Mouse (Mus musculus): ENCODE results near the gene Tymp. TPM values are rescaled to one million over a fixed set of nuclear protein-coding genes. Genes with fewer than 3 reads are reported as not detected.

Tymp gene
- polyA plus RNA-seq, 1 experiment from 2014 or later = 3.0 TPM

DNA sequence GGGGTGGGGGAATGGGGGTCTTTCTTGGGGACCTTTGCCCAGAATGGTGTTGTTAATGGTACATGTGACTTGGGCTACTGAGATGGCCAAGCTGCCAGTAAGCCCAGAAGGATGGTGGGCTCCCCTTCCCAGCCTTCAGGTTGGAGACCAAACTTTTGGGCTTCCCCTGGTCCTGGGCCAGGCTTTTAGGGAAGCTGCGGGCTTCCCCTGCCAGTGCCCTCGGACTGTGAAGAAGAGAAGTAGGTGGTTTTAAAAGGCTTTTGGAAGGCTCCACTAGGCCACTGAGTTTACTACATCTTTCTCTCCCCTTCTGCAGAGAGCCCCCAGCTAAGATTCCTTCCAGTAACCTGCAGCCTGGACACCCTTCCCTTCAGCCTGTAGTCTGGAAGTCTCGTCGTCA is 53.2 kb downstream of the Tymp start:
- Histone ChIP-seq H3K36me3 (ENCODE audit: control insufficient read depth, insufficient read depth, low read length) (no peaks in the 10 kb centered on the region), H3K9ac (ENCODE audit: low read depth, low read length) (no peak overlapping the region), H3K27me3 (ENCODE audit: control insufficient read depth, insufficient read depth, low read depth, low read length) (peaks cover 8% of the 10 kb centered on the region; the same call in 1 of the 2 replicates), H3K4me2 (ENCODE audit: low read length) (no peak overlapping the region), H3K4me3 (ENCODE audit: low read depth, low read length) (no peak overlapping the region), H3K4me1 (ENCODE audit: control insufficient read depth, insufficient read depth, low read length) (no peaks in the 10 kb centered on the region), H3K27ac (ENCODE audit: low read length) (no peak overlapping the region), H3K9me3 (replicated peaks; ENCODE audit: control insufficient read depth, low read length, poor library complexity, severe bottlenecking) (no peaks in the 10 kb centered on the region)
- ATAC-seq = no peak
- 82% methylated on average over 4 of the region's 4 CpGs for WGBS

DNA sequence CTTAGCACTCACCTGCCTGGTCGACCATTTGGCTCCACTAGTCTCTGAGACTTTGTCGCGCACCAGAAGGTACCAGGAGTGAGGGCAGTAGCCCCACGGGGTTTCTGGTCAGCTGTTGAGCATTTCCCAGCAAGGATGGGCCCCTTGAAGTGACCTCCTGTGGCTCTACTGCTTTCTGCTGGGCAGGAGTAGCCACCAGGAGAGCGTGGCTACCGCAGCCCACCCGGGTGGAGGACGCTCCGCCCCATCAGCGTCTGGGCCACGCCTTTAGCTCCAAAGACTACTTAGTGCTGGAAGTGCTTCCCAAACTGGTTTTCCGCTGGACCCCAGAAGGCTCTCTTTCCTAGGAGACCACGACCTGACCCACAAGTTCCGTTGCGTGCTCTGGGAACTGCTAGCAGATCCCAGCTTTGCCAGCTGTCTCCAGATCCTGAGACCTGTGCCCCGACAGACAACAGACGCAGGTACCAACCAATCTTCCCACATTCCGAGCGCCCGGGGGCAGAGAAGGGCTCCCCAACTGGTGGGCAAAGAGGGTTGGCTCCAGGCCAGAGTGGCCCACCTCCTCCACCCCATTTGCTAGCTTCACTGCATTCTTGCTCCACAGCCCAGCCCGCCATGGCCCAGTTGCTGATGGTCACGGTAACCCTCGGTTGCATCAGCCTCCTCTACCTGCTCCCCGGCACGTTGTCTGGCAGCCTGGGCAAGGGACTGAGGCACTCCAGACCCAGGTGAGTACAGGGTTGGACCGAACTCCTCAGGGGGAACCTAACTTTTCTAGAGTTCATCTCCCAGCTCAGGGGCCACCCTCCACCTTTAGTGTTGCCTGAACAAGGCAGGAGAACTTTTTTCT is 53.9 kb downstream of the Tymp start, which contains the start of gene Adm2:
Adm2 (plus strand) TSS at position 51 of the 853 bp plus-strand sequence.
- Histone ChIP-seq H3K4me3 (ENCODE audit: low read depth, low read length) (no peak within 1 kb of the TSS), H3K4me1 (ENCODE audit: control insufficient read depth, insufficient read depth, low read length) (no peaks in the 10 kb centered on the region), H3K9ac (ENCODE audit: low read depth, low read length) (no peak within 1 kb of the TSS), H3K27me3 (ENCODE audit: control insufficient read depth, insufficient read depth, low read depth, low read length) (peaks cover 8% of the 10 kb centered on the region; the same call in 1 of the 2 replicates), H3K9me3 (replicated peaks; ENCODE audit: control insufficient read depth, low read length, poor library complexity, severe bottlenecking) (no peaks in the 10 kb centered on the region), H3K36me3 (ENCODE audit: control insufficient read depth, insufficient read depth, low read length) (no peaks in the 10 kb centered on the region), H3K27ac (ENCODE audit: low read length) (no peak within 1 kb of the TSS), H3K4me2 (ENCODE audit: low read length) (no peak within 1 kb of the TSS)
- ATAC-seq = no peak
- 8% methylated on average over 26 of the region's 26 CpGs for WGBS

Other genes with a start within 250 kb of the Tymp start
- gene Hdac10, start 248.3 kb downstream of the Tymp start, polyA plus RNA-seq (2015; fragmentation: Nextera tagmentation; extraction: Ambion mirVana) = 30.6 and 31.0 TPM in 2 replicates
- gene Mapk12, start 236.3 kb downstream of the Tymp start, polyA plus RNA-seq (2015; fragmentation: Nextera tagmentation; extraction: Ambion mirVana) = 3.0 and 4.4 TPM in 2 replicates
- gene Mapk11, start 227.4 kb downstream of the Tymp start, polyA plus RNA-seq (2015; fragmentation: Nextera tagmentation; extraction: Ambion mirVana) = 29.0 and 32.6 TPM in 2 replicates
- gene Plxnb2, start 196.3 kb downstream of the Tymp start, polyA plus RNA-seq (2015; fragmentation: Nextera tagmentation; extraction: Ambion mirVana) = 90.1 and 92.1 TPM in 2 replicates
- gene Dennd6b, start 180.5 kb downstream of the Tymp start, polyA plus RNA-seq (2015; fragmentation: Nextera tagmentation; extraction: Ambion mirVana) = 120 and 124 TPM in 2 replicates
- 76.7 and 82.0 TPM in 2 replicates for gene Ppp6r2, start 165.5 kb downstream of the Tymp start, polyA plus RNA-seq (2015; fragmentation: Nextera tagmentation; extraction: Ambion mirVana)
- gene Sbf1, start 61.7 kb downstream of the Tymp start, polyA plus RNA-seq (2015; fragmentation: Nextera tagmentation; extraction: Ambion mirVana) = 92.9 and 101 TPM in 2 replicates
- not detected in 2 replicates for gene Adm2, start 54.3 kb downstream of the Tymp start, polyA plus RNA-seq (2015; fragmentation: Nextera tagmentation; extraction: Ambion mirVana)
- gene Miox, start 42.6 kb downstream of the Tymp start, polyA plus RNA-seq (2015; fragmentation: Nextera tagmentation; extraction: Ambion mirVana) = not detected in 2 replicates
- gene Lmf2, start 21.4 kb downstream of the Tymp start, polyA plus RNA-seq (2015; fragmentation: Nextera tagmentation; extraction: Ambion mirVana) = 29.0 and 34.9 TPM in 2 replicates
- 116 and 117 TPM in 2 replicates for gene Ncaph2, start 21.3 kb downstream of the Tymp start, polyA plus RNA-seq (2015; fragmentation: Nextera tagmentation; extraction: Ambion mirVana)
- 11.8 and 16.4 TPM in 2 replicates for gene Sco2, start 3.2 kb downstream of the Tymp start, polyA plus RNA-seq (2015; fragmentation: Nextera tagmentation; extraction: Ambion mirVana)
- 4.8 and 5.5 TPM in 2 replicates for gene Odf3b, start 2.2 kb upstream of the Tymp start, polyA plus RNA-seq (2015; fragmentation: Nextera tagmentation; extraction: Ambion mirVana)
- gene Klhdc7b, start 7.9 kb upstream of the Tymp start, polyA plus RNA-seq (2015; fragmentation: Nextera tagmentation; extraction: Ambion mirVana) = 0.05 and 0.06 TPM in 2 replicates
- not detected in 2 replicates for gene Syce3, start 33.5 kb upstream of the Tymp start, polyA plus RNA-seq (2015; fragmentation: Nextera tagmentation; extraction: Ambion mirVana)
- 0.96 and 1.2 TPM in 2 replicates for gene Cpt1b, start 48.8 kb upstream of the Tymp start, polyA plus RNA-seq (2015; fragmentation: Nextera tagmentation; extraction: Ambion mirVana)
- gene C730034F03Rik, start 52.5 kb upstream of the Tymp start, polyA plus RNA-seq (2015; fragmentation: Nextera tagmentation; extraction: Ambion mirVana) = 6.5 and 7.3 TPM in 2 replicates
- gene Gm44502, start 52.7 kb upstream of the Tymp start, polyA plus RNA-seq (2015; fragmentation: Nextera tagmentation; extraction: Ambion mirVana) = not detected in 2 replicates
- 88.3 and 95.2 TPM in 2 replicates for gene Chkb, start 52.9 kb upstream of the Tymp start, polyA plus RNA-seq (2015; fragmentation: Nextera tagmentation; extraction: Ambion mirVana)
- gene Mapk8ip2, start 76.9 kb upstream of the Tymp start, polyA plus RNA-seq (2015; fragmentation: Nextera tagmentation; extraction: Ambion mirVana) = 84.4 and 86.4 TPM in 2 replicates
- 32.6 and 37.6 TPM in 2 replicates for gene Arsa, start 100.4 kb upstream of the Tymp start, polyA plus RNA-seq (2015; fragmentation: Nextera tagmentation; extraction: Ambion mirVana)
- gene Shank3, start 122.6 kb upstream of the Tymp start, polyA plus RNA-seq (2015; fragmentation: Nextera tagmentation; extraction: Ambion mirVana) = 12.0 and 16.7 TPM in 2 replicates
- 1.6 and 1.8 TPM in 2 replicates for gene Acr, start 191.3 kb upstream of the Tymp start, polyA plus RNA-seq (2015; fragmentation: Nextera tagmentation; extraction: Ambion mirVana)
- gene Rabl2, start 214.9 kb upstream of the Tymp start, polyA plus RNA-seq (2015; fragmentation: Nextera tagmentation; extraction: Ambion mirVana) = 82.1 and 95.5 TPM in 2 replicates